Mouse (Mus musculus): ENCODE measurements at regions not wholly inside any gene's neighbourhood (a gene's known extent, or its start where the extent isn't known, plus 50 kb on each side); places are given as distances from the start of the nearest gene placed in this dataset.

DNA sequence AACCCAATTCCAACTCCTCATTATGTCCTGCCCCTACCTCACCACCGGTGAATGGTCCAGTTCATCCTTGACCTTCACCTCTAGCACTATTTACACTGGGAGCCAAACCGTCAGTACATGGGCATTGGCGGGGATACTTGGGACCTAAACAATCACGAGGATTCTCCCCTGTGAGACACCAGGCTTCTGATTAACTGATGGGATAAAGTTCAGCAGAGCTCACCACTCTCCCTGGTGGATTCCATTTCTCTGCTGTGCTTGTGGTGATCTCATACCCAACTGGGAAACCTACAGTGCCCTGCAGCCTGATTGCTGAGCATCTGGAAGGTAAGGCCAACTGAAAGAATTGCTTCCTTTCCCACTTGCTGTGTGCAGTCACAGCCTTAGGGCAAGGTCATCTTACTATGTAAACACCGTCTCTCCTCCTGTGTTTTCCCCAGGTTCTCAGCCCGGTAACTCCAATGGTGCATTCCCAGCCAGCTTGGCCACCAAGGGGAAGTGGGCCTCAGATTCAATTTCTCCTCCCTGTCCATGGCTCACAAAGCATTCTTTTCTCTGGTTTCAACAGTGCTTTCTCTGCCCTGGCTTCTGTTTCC lies 125.0 kb upstream of the D7Ertd443e start:
- no peak for TF ChIP-seq SMC3 (IDR thresholded peaks at IDR 0.05; ENCODE audit: low read depth, low read length)
- no peak for TF ChIP-seq CTCF (IDR thresholded peaks at IDR 0.05 in 2 of 3, conservative IDR thresholded peaks at IDR 0.05 in 1 of 3; ENCODE audit: control insufficient read depth in 1 of 3, insufficient read depth in 1 of 3, low read depth in 2 of 3, low read length in 3 of 3, poor library complexity in 1 of 3, severe bottlenecking in 1 of 3)
- TF ChIP-seq HCFC1 (IDR thresholded peaks at IDR 0.05; ENCODE audit: low read depth, low read length) = no peak
- TF ChIP-seq ZNF384 (IDR thresholded peaks at IDR 0.05; ENCODE audit: low read depth, low read length) = no peak
- TF ChIP-seq POLR2A (IDR thresholded peaks at IDR 0.05; ENCODE audit: control insufficient read depth in 1 of 2, insufficient read depth in 1 of 2, low read depth in 1 of 2, low read length in 2 of 2, poor library complexity in 1 of 2) = no peak
- TF ChIP-seq JUND (IDR thresholded peaks at IDR 0.05; ENCODE audit: low read depth, low read length) = no peak
- TF ChIP-seq MAX (IDR thresholded peaks at IDR 0.05; ENCODE audit: low read length) = no peak
